Mouse (Mus musculus) CH12.LX (cell line): Measurements from ENCODE around the gene Map3k9.

ENCODE experiments used
- CTCF ChIP-seq, 2 experiments: IDR thresholded peaks in 1 of 2; conservative IDR thresholded peaks in 1 of 2; 2 replicates each; pipeline ENCODE4 v1.5.1; 2011 to 2012; ENCODE audit warnings: low read depth in 2 of 2, low read length in 2 of 2, improper control_type of control experiment in 1 of 2, inconsistent platforms in 1 of 2, mild to moderate bottlenecking in 1 of 2, moderate library complexity in 1 of 2
- E2F4 ChIP-seq: IDR thresholded peaks from 2 replicates; pipeline ENCODE4 v1.6.1; 2011; ENCODE audit warnings: low read depth, low read length, improper control_type of control experiment; ENCODE audit not compliant: insufficient replicate concordance
- IRF4 ChIP-seq: IDR thresholded peaks from 2 replicates; pipeline ENCODE4 v1.6.1; 2014; ENCODE audit warnings: low read depth, mild to moderate bottlenecking, inconsistent platforms, low read length, improper control_type of control experiment
- JUN ChIP-seq: IDR thresholded peaks from 2 replicates; pipeline ENCODE4 v1.6.1; 2011; ENCODE audit warnings: low read depth, mild to moderate bottlenecking, low read length, improper control_type of control experiment, moderate library complexity; ENCODE audit not compliant: insufficient read depth
- POLR2A ChIP-seq: IDR thresholded peaks from 2 replicates; pipeline ENCODE4 v1.6.1; 2011; ENCODE audit warnings: low read depth, mild to moderate bottlenecking, improper control_type of control experiment, low read length
- RCOR1 ChIP-seq: conservative IDR thresholded peaks from 2 replicates; pipeline ENCODE4 v1.6.1; 2012; ENCODE audit warnings: low read depth, mild to moderate bottlenecking, inconsistent platforms, low read length, improper control_type of control experiment
- SMC3 ChIP-seq: IDR thresholded peaks from 2 replicates; pipeline ENCODE4 v1.6.1; 2011; ENCODE audit warnings: low read depth, low read length, improper control_type of control experiment
- USF2 ChIP-seq: conservative IDR thresholded peaks from 2 replicates; pipeline ENCODE4 v1.6.1; 2011; ENCODE audit warnings: low read depth, low read length, improper control_type of control experiment
- ZKSCAN1 ChIP-seq: IDR thresholded peaks from 2 replicates; pipeline ENCODE4 v1.6.1; 2012; ENCODE audit warnings: low read depth, inconsistent platforms, low read length, improper control_type of control experiment, borderline replicate concordance

GRCm38 (mm10) chr12:81776191-81776590 is 4.8 kb downstream of the Map3k9 start:
- TF ChIP-seq CTCF (conservative IDR thresholded peaks at IDR 0.05 in 1 of 2, IDR thresholded peaks at IDR 0.05 in 1 of 2; ENCODE audit: low read depth in 2 of 2, low read length in 2 of 2): no peak
- TF ChIP-seq USF2: no peak
- no peak for TF ChIP-seq ZKSCAN1
- no peak for TF ChIP-seq E2F4
- no peak for TF ChIP-seq JUN
- no peak for TF ChIP-seq RCOR1
- TF ChIP-seq SMC3: no peak
- TF ChIP-seq POLR2A: no peak
- TF ChIP-seq IRF4: no peak
